Mouse (Mus musculus): ENCODE data around the gene Oard1.

The Oard1 gene

DNA sequence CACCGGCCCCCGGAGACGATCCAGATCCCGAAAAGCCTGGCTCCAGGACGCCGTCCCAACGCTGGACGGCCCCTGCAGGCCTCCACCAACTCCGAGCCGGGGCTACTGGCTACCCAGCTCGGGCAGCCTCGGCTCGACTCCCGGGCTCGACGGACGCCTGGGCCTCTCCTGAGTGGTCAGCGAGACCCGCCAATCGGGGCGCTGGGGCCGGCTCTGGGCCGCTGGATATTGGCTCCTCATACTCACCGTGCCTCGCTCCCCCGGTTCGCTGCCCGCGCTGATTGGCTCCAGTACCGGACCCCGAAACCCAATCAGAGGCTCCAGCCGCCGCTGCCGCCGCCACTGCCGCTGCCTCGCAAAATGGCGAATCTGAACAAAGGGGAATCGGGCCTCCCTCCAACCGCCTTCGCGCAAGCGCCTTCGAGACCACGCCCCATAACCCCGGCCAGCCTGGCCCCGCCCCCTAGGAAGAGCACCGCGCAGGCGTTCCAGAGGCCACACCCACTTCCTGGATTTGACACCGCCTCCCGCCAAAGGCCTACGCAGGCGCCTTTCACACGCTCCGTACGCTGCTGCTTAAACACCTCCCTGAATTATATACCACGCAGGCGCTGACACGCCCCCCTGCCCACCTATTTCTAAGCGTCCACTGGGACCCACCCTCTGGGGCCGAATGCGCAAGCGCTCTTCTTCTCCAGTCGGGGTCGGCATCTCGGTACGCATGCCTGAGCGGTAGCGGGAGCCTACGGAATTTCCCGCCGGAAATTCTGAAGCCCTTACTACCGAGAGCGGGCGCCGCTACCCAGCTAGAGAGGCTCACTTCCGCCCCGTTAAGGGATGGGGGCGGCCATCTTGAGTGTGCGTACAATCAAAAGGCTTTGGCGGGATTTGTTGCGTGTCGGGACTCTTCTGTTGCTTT, at the start of gene Oard1, which contains the start of gene Nfya:
Oard1 (plus strand) TSS at position 635 of the 919 bp plus-strand sequence.
Nfya (minus strand) TSS at position 527 of the 919 bp plus-strand sequence.
- peak; percentile 99 for DNase-seq (ENCODE audit: low read depth, low spot score)

- DNase-seq (ENCODE audit: low read depth, low spot score): no peak
Measured at GRCm38 (mm10) chr17:48360462-48360861, 49.4 kb upstream of the Oard1 start.

DNA sequence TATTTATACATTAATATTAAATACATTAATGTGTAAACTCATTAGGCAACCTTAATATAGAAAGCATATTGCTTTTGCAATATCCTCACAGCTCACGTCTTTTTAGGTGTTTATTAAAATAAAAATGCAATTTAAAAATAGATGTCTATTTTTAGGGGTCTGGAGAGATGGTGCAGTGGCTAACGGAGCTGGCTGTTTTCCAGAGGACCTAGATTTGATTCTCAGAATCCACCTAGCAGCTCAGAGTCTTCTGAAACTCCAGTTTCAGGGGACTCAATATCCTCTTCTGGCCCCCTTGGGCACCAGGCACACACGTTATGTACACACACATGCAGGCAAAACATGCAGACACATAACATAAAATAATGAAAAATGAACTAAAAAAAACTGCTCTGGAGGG, 47.5 kb upstream of the Oard1 start:
- no peak for DNase-seq (ENCODE audit: low read depth, low spot score)

DNA sequence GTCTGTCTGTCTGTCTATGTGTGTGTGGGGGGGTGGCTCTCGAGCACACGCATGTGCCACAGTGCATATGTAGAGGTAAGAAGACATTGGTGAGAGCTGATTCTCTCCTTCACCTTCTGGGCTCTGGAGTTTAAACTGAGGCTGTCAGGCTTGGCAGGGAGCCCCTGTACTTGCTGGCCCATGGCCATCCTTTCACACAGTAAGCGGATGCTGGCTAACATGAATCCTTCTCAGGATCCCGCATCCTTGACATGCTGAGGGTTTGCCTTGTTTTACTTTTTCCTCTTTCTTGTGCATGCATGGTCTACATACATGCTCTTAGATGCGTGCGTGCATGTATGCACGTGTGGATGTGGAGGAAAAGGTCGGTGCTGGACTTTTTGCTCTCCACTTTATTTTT, 46.8 kb upstream of the Oard1 start:
- no peak for DNase-seq (ENCODE audit: low read depth, low spot score)

DNA sequence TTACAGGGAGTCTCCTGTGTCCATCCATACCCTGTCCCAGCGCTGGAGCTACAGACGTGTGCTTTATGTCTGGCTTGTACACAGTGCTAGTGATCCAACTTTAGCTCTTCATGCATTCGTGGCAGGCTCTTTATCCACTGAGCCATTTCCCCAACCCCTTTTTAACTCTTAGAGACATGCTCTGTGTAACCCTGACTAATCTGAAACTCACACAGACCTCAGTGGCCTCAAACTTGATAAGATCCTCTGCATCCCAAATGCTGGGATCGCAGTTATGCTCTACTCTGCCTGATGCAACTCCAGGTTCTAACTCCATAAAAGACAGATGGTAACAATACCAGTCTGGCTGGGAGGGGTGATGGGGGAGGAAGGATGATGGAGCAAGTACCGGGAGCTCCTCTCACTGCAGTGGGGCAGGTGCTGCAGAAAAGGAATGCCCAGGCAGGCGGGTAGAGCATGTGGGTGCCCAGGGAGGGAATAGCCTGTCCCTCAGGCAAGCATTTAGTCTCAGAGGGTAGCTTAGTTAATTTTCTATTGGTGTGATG, 46.3 kb upstream of the Oard1 start:
- DNase-seq (ENCODE audit: low read depth, low spot score): no peak

GRCm38 (mm10) chr17:48365511-48366155, 44.2 kb upstream of the Oard1 start:
- DNase-seq (ENCODE audit: low read depth, low spot score): peak; percentile 81

- DNase-seq (ENCODE audit: low read depth, low spot score): no peak
Measured at GRCm38 (mm10) chr17:48366806-48367205, 43.0 kb upstream of the Oard1 start.

- no peak for DNase-seq (ENCODE audit: low read depth, low spot score)
Measured at GRCm38 (mm10) chr17:48371621-48372020, 38.2 kb upstream of the Oard1 start.

DNA sequence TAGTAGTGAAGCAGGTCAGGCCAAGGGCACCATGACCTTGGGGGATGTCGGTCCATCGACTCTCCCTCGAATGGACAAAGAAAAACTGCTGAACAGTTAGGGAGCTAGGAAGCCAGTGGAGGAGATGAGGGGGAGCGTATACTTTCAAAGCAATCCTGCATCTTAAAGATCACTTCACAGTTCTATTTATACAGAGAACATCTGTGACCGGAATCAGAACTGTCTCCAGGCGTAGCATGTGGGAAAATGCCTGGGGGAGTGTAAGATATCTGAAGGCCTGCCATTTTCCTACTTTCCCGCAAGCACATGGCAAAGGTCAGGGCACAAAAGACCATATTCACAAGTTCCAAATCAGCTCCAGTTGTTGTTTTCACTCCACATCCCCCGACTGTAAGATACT, 36.8 kb upstream of the Oard1 start:
- DNase-seq (ENCODE audit: low read depth, low spot score): peak; percentile 61

DNA sequence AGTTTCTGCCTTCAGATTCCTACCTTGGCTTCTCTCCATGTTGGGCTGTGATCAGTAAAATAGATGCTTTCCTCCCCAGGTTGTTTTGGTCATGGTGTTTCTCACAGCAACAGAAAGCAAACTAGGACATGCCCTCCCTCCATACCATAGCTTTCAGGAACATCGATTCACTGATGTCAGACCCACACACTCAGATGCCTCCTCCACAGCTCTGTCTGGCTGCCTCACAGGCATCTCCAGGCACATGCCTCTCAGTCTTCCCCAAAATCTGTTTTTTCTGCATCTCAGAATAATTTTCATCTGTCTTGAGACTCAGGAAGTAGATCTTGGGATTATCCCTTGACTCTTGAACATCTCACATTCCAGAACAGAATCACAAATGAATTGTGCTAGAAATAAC, 33.7 kb upstream of the Oard1 start:
- no peak for DNase-seq (ENCODE audit: low read depth, low spot score)

DNA sequence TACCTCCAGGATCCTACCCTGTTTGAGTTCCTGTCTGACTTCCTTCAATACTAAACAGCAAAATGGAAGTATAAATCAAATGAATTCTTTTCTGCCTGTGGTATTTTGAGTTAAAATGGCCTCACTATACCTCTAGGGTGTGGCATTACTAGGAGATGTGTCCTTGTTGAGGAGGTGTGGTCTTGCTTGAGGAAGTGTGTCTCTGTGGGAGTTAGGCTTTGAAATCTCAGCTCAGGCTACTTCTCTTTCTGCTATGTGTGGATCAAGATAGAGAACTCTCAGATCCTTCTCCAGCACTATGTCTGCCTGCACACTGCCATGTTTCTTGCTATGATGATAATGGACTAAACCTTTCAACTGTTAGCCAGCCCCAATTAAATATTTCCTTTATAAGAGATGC, 30.8 kb upstream of the Oard1 start:
- peak; percentile 23 for DNase-seq (ENCODE audit: low read depth, low spot score)

GRCm38 (mm10) chr17:48385786-48386461, 23.9 kb upstream of the Oard1 start:
- peak; percentile 21 for DNase-seq (ENCODE audit: low read depth, low spot score)

DNA sequence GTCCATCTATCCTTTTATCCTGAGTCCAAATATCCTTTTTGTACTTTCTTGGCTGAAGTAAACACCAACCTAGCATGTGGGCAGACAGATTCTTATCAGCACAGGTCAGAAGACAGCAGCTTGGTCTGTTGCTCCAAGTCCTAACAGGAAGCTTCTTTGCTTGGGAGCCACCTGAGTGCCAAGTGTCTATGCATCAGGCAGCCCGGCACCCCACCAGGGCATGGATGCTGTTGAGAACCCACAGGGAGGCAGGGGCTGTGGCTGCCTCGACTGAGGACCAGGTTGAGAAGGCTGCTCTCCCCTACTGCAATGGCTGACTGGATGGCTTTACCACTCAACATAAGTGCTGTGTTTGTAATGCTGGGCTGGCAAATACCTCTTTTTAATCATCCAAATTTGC, 21.1 kb upstream of the Oard1 start:
- DNase-seq (ENCODE audit: low read depth, low spot score): no peak

DNA sequence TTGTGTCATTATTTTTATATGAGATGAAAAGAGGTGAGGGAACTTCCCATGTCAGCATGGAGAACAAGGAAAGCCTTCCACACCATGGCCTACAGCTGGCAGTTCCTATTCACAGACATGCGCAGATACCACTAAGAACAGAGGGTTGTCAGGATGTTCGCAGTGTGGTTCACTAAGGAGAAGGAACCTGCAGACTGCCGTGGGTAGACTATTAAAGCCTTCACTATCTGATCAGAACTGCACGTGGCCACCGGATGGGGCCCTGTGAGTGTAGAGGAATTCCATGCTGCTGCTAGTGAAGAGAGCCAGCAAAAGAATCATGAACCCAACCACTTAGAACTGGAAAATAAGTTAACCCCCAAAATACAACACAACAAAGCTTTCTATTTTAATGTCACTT, 20.4 kb upstream of the Oard1 start:
- no peak for DNase-seq (ENCODE audit: low read depth, low spot score)

GRCm38 (mm10) chr17:48391446-48391845, 18.4 kb upstream of the Oard1 start:
- no peak for DNase-seq (ENCODE audit: low read depth, low spot score)

GRCm38 (mm10) chr17:48392616-48393015, 17.2 kb upstream of the Oard1 start:
- DNase-seq (ENCODE audit: low read depth, low spot score): no peak

DNA sequence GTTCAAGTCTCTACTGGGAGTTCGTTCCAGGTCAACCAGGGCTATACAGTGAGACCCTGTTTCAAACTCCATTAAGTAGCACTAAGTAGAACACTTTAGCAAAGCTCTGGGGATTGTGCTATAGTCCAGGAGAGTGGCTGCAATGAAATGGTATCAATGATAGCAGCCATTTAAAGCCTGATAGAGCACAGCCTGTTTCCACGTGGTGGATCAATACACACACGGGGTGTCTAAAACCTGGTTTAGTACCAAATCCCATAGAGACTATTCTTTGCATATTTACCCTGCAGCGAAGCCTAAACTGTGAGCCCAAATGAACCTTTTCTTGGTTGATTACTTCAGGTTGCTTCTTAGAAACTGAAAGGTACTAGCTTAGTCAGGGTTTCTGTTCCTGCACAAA, 8.1 kb upstream of the Oard1 start:
- DNase-seq (ENCODE audit: low read depth, low spot score): no peak

DNA sequence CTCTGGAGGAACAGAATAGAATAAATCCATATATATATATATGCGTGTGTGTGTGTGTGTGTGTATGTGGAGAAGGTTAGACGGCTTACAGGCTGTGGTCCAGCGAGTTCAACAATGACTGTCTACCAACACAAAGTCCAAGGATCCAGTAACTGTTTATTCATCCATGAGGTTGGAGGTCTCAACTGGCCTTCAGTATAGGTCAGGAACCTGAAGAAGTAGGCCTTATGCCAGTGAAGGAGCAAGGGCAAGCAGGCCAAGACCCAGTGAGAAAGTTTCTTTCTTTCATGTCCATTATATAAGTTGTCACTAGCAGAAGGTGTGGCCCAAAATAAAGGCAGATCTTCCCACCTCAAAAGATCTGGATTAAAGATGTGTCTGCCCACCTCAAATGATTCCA, 7.1 kb upstream of the Oard1 start:
- no peak for DNase-seq (ENCODE audit: low read depth, low spot score)

- DNase-seq (ENCODE audit: low read depth, low spot score): no peak
Measured at GRCm38 (mm10) chr17:48403848-48404247, 6.0 kb upstream of the Oard1 start.

- DNase-seq (ENCODE audit: low read depth, low spot score): no peak
Measured at GRCm38 (mm10) chr17:48404706-48405105, 5.1 kb upstream of the Oard1 start.

GRCm38 (mm10) chr17:48407154-48407553, 2.7 kb upstream of the Oard1 start:
- no peak for DNase-seq (ENCODE audit: low read depth, low spot score)

GRCm38 (mm10) chr17:48407910-48408525, 1.8 kb upstream of the Oard1 start:
- DNase-seq (ENCODE audit: low read depth, low spot score): no peak
